Comparison of ENCODE assay signal across 11 mouse cellular contexts in genomic region chr7:29134230-29134629, GRCm38 (mm10). TPM values are rescaled to one million over a fixed set of nuclear protein-coding genes. Genes with fewer than 3 reads are reported as not detected.
DNase-seq lines count a peak whose midpoint lies in the region; ATAC-seq and TF ChIP-seq lines count a peak whose summit lies in the region.
"Had no signal": no experiment of that assay in that cellular context is flagged by ENCODE, and none has a peak within 500 bp of the region (broad histone marks: within the 10 kb centered on the region; RNA-seq: fewer than 3 reads in every experiment).

No protein-coding gene starts in this region.

- H3K9me3 ChIP-seq in lung, embryonic 14.5 days (ENCODE audit: low read depth, low read length): no peaks in the 10 kb centered on the region
- H3K9me3 ChIP-seq in embryonic facial prominence, embryonic 14.5 days (ENCODE audit: control insufficient read depth, low read length): no peaks in the 10 kb centered on the region
- H3K9me3 ChIP-seq in intestine, embryonic 15.5 days: no peaks in the 10 kb centered on the region
- H3K9me3 ChIP-seq in midbrain, postnatal 0 days (ENCODE audit: low read length): no peaks in the 10 kb centered on the region

- peak overlapping the region; percentile 29; the same call in 1 of the 2 replicates for H3K9ac ChIP-seq in lung, embryonic 14.5 days
- H3K9ac ChIP-seq in embryonic facial prominence, embryonic 14.5 days (ENCODE audit: low read depth, low read length): peak overlapping the region; percentile 53
- no peak overlapping the region for H3K9ac ChIP-seq in intestine, embryonic 15.5 days
- H3K9ac ChIP-seq in midbrain, postnatal 0 days (replicated peaks; ENCODE audit: low read length, poor library complexity, severe bottlenecking): no peak overlapping the region

- no peak for TF ChIP-seq CTCF in lung, embryonic 14.5 days (IDR thresholded peaks at IDR 0.05; ENCODE audit: low read depth)
- TF ChIP-seq CTCF in midbrain, postnatal 0 days (IDR thresholded peaks at IDR 0.05): no peak

- no peaks in the 10 kb centered on the region for H3K4me1 ChIP-seq in lung, embryonic 14.5 days (ENCODE audit: insufficient read depth)
- no peaks in the 10 kb centered on the region for H3K4me1 ChIP-seq in embryonic facial prominence, embryonic 14.5 days (ENCODE audit: control insufficient read depth, insufficient read depth, low read length)
- no peaks in the 10 kb centered on the region for H3K4me1 ChIP-seq in intestine, embryonic 15.5 days (replicated peaks)
- no peaks in the 10 kb centered on the region for H3K4me1 ChIP-seq in midbrain, postnatal 0 days (ENCODE audit: insufficient read depth, low read length)

- DNase-seq in lung, embryonic 14.5 days: no peak
- DNase-seq in lung, postnatal 10 days: no peak
- DNase-seq in embryonic facial prominence, embryonic 14.5 days (ENCODE audit: low spot score): peak; percentile 7
- DNase-seq in midbrain, postnatal 0 days (ENCODE audit: low spot score): peak; percentile 3
- DNase-seq in urinary bladder, postnatal 36 days (ENCODE audit: low spot score in 2 of 2): no peak
- DNase-seq in frontal cortex, postnatal 25 days (ENCODE audit: low spot score in 2 of 2): no peak
- no peak for DNase-seq in left cerebral cortex, postnatal 4 days
- DNase-seq: cerebellum, adult 18-20 months had no signal

- no peaks in the 10 kb centered on the region for H3K27me3 ChIP-seq in lung, embryonic 14.5 days (ENCODE audit: insufficient read depth, low read length)
- H3K27me3 ChIP-seq in embryonic facial prominence, embryonic 14.5 days (replicated peaks; ENCODE audit: control insufficient read depth, insufficient read depth, low read length): no peaks in the 10 kb centered on the region
- peaks cover 4% of the 10 kb centered on the region; the same call in 1 of the 2 replicates for H3K27me3 ChIP-seq in intestine, embryonic 15.5 days (replicated peaks)
- no peaks in the 10 kb centered on the region for H3K27me3 ChIP-seq in midbrain, postnatal 0 days (ENCODE audit: insufficient read depth, low read length)

- intact Hi-C loops in left cerebral cortex, postnatal 4 days (cut with DNase I): no loop called here

- no peak for ATAC-seq in lung, embryonic 14.5 days (ENCODE audit: insufficient read depth)
- no peak for ATAC-seq in embryonic facial prominence, embryonic 14.5 days (ENCODE audit: low read depth)
- ATAC-seq in intestine, embryonic 15.5 days: peak; percentile 36; the same call in 1 of the 2 replicates
- no peak for ATAC-seq in midbrain, postnatal 0 days (ENCODE audit: low FRiP score)
- ATAC-seq: Patski had no signal

- peak overlapping the region; percentile 59 for H3K4me2 ChIP-seq in lung, embryonic 14.5 days
- H3K4me2 ChIP-seq in embryonic facial prominence, embryonic 14.5 days (ENCODE audit: low read depth, low read length): peak overlapping the region; percentile 64
- H3K4me2 ChIP-seq in intestine, embryonic 15.5 days (replicated peaks): peak overlapping the region; percentile 56
- peak overlapping the region; percentile 56 for H3K4me2 ChIP-seq in midbrain, postnatal 0 days (ENCODE audit: low read depth, low read length, poor library complexity, severe bottlenecking)

- no peaks in the 10 kb centered on the region for H3K36me3 ChIP-seq in lung, embryonic 14.5 days (ENCODE audit: insufficient read depth)
- no peaks in the 10 kb centered on the region for H3K36me3 ChIP-seq in embryonic facial prominence, embryonic 14.5 days (ENCODE audit: control insufficient read depth, insufficient read depth, low read length)
- H3K36me3 ChIP-seq in intestine, embryonic 15.5 days: no peaks in the 10 kb centered on the region
- H3K36me3 ChIP-seq in midbrain, postnatal 0 days (ENCODE audit: insufficient read depth, low read length): no peaks in the 10 kb centered on the region

- peak overlapping the region; percentile 18 for H3K4me3 ChIP-seq in lung, embryonic 14.5 days (ENCODE audit: low read depth, low read length)
- peak overlapping the region; percentile 33 for H3K4me3 ChIP-seq in embryonic facial prominence, embryonic 14.5 days (ENCODE audit: low read depth, low read length)
- no peak overlapping the region for H3K4me3 ChIP-seq in intestine, embryonic 15.5 days (replicated peaks)
- H3K4me3 ChIP-seq in midbrain, postnatal 0 days (ENCODE audit: low read depth, low read length): peak overlapping the region; percentile 16; the same call in 1 of the 2 replicates
- H3K4me3 ChIP-seq: myocyte had no signal

- 3% methylated on average over 4 of the region's 4 CpGs for WGBS in lung, embryonic 14.5 days
- WGBS in embryonic facial prominence, embryonic 14.5 days: 3% methylated on average over 4 of the region's 4 CpGs
- WGBS in intestine, embryonic 15.5 days: 2% methylated on average over 4 of the region's 4 CpGs
- WGBS in midbrain, postnatal 0 days: 6% methylated on average over 3 of the region's 4 CpGs

- H3K27ac ChIP-seq in lung, embryonic 14.5 days (ENCODE audit: low read depth): no peak overlapping the region
- no peak overlapping the region for H3K27ac ChIP-seq in embryonic facial prominence, embryonic 14.5 days (replicated peaks; ENCODE audit: low read depth, low read length)
- no peak overlapping the region for H3K27ac ChIP-seq in intestine, embryonic 15.5 days
- H3K27ac ChIP-seq in midbrain, postnatal 0 days (ENCODE audit: low read depth, low read length): no peak overlapping the region

RNA-seq across cellular contexts. Expression of gene Rasgrp4, which starts 0.4 kb away (rescaled TPM):
- polyA plus RNA-seq in lung, embryonic 14.5 days (2014; fragmentation: Nextera tagmentation; extraction: Ambion mirVana): 0.95 and 1.0 TPM in 2 replicates
- 0.54 and 0.78 TPM in 2 replicates for polyA plus RNA-seq in embryonic facial prominence, embryonic 14.5 days (2014; fragmentation: Nextera tagmentation; extraction: Ambion mirVana)
- polyA plus RNA-seq in intestine, embryonic 15.5 days (2015; fragmentation: Nextera tagmentation; extraction: Ambion mirVana): 0.44 and 0.62 TPM in 2 replicates
- total RNA-seq in midbrain, postnatal 0 days (2014; rRNA removed): 0.80 and 2.2 TPM in 2 replicates
- polyA plus RNA-seq in midbrain, postnatal 0 days (2015; fragmentation: Nextera tagmentation; extraction: Ambion mirVana): 0.79 and 1.1 TPM in 2 replicates
- 1 to 10 TPM; 1.6 to 1.7 TPM for total RNA-seq in left cerebral cortex, postnatal 4 days (2021)

RNA-seq across cellular contexts. Expression of gene Ryr1, which starts 9.3 kb away (rescaled TPM):
- 0.22 and 0.45 TPM in 2 replicates for polyA plus RNA-seq in lung, embryonic 14.5 days (2014; fragmentation: Nextera tagmentation; extraction: Ambion mirVana)
- polyA plus RNA-seq in embryonic facial prominence, embryonic 14.5 days (2014; fragmentation: Nextera tagmentation; extraction: Ambion mirVana): 10.6 and 11.5 TPM in 2 replicates
- 0.67 and 1.00 TPM in 2 replicates for polyA plus RNA-seq in intestine, embryonic 15.5 days (2015; fragmentation: Nextera tagmentation; extraction: Ambion mirVana)
- 7.0 and 7.2 TPM in 2 replicates for total RNA-seq in midbrain, postnatal 0 days (2014; rRNA removed)
- 13.6 and 15.2 TPM in 2 replicates for polyA plus RNA-seq in midbrain, postnatal 0 days (2015; fragmentation: Nextera tagmentation; extraction: Ambion mirVana)
- total RNA-seq in left cerebral cortex, postnatal 4 days (2021): 10 to 100 TPM; 10.6 to 13.7 TPM

RNA-seq across cellular contexts. Expression of gene Fam98c, which starts 21.8 kb away (rescaled TPM):
- 10.7 and 16.3 TPM in 2 replicates for polyA plus RNA-seq in lung, embryonic 14.5 days (2014; fragmentation: Nextera tagmentation; extraction: Ambion mirVana)
- polyA plus RNA-seq in embryonic facial prominence, embryonic 14.5 days (2014; fragmentation: Nextera tagmentation; extraction: Ambion mirVana): 15.4 and 16.5 TPM in 2 replicates
- polyA plus RNA-seq in intestine, embryonic 15.5 days (2015; fragmentation: Nextera tagmentation; extraction: Ambion mirVana): 48.7 and 49.3 TPM in 2 replicates
- 27.5 and 32.9 TPM in 2 replicates for total RNA-seq in midbrain, postnatal 0 days (2014; rRNA removed)
- polyA plus RNA-seq in midbrain, postnatal 0 days (2015; fragmentation: Nextera tagmentation; extraction: Ambion mirVana): 37.9 and 38.0 TPM in 2 replicates
- total RNA-seq in left cerebral cortex, postnatal 4 days (2021): 10 to 100 TPM; 12.3 to 14.4 TPM

RNA-seq across cellular contexts. Expression of gene Ggn, which starts 35.8 kb away (rescaled TPM):
- 0.17 and 0.28 TPM in 2 replicates for polyA plus RNA-seq in lung, embryonic 14.5 days (2014; fragmentation: Nextera tagmentation; extraction: Ambion mirVana)
- polyA plus RNA-seq in embryonic facial prominence, embryonic 14.5 days (2014; fragmentation: Nextera tagmentation; extraction: Ambion mirVana): 0.51 and 0.72 TPM in 2 replicates
- 0.49 and 0.76 TPM in 2 replicates for polyA plus RNA-seq in intestine, embryonic 15.5 days (2015; fragmentation: Nextera tagmentation; extraction: Ambion mirVana)
- total RNA-seq in midbrain, postnatal 0 days (2014; rRNA removed): 0.49 and 1.3 TPM in 2 replicates
- polyA plus RNA-seq in midbrain, postnatal 0 days (2015; fragmentation: Nextera tagmentation; extraction: Ambion mirVana): 0.35 and 0.69 TPM in 2 replicates
- total RNA-seq in left cerebral cortex, postnatal 4 days (2021): 1 to 10 TPM in 1 of 2 experiments, under 1 TPM in 1; 0.58 to 1.1 TPM

RNA-seq across cellular contexts. Expression of gene Spred3, which starts 36.0 kb away (rescaled TPM):
- polyA plus RNA-seq in lung, embryonic 14.5 days (2014; fragmentation: Nextera tagmentation; extraction: Ambion mirVana): 1.7 and 2.5 TPM in 2 replicates
- polyA plus RNA-seq in embryonic facial prominence, embryonic 14.5 days (2014; fragmentation: Nextera tagmentation; extraction: Ambion mirVana): 3.0 and 3.6 TPM in 2 replicates
- polyA plus RNA-seq in intestine, embryonic 15.5 days (2015; fragmentation: Nextera tagmentation; extraction: Ambion mirVana): 1.4 and 2.0 TPM in 2 replicates
- 33.3 and 35.0 TPM in 2 replicates for total RNA-seq in midbrain, postnatal 0 days (2014; rRNA removed)
- 10.4 and 13.1 TPM in 2 replicates for polyA plus RNA-seq in midbrain, postnatal 0 days (2015; fragmentation: Nextera tagmentation; extraction: Ambion mirVana)
- total RNA-seq in left cerebral cortex, postnatal 4 days (2021): 10 to 100 TPM; 29.4 to 32.3 TPM

Comparison
In these comparisons a context has a peak if more than half of its experiments do, and no peak if none do; other contexts are left out.
1. DNase-seq: peak in embryonic facial prominence, embryonic 14.5 days (single experiment) and midbrain, postnatal 0 days (single experiment); none in lung, embryonic 14.5 days (single experiment), lung, postnatal 10 days (single experiment), urinary bladder, postnatal 36 days (0 of 2), frontal cortex, postnatal 25 days (0 of 2) and left cerebral cortex, postnatal 4 days (single experiment).
2. H3K9ac ChIP-seq: peak in lung, embryonic 14.5 days (single experiment) and embryonic facial prominence, embryonic 14.5 days (single experiment); none in intestine, embryonic 15.5 days (single experiment) and midbrain, postnatal 0 days (single experiment).
3. Peak in every context shown above with its lines, with median percentiles within 50 percentile points of each other: H3K4me2 ChIP-seq.